Mouse (Mus musculus) left cerebral cortex, adult 11 months (tissue): Measurements from ENCODE around the gene Prrt3.

Experiments used
- DNase-seq: peaks from one replicate; pipeline ENCODE4 v3.0.0; 2022; ENCODE audit warnings: low spot score

Prrt3 gene

GRCm38 (mm10) chr6:113489410-113489809 lies 12.3 kb downstream of the Prrt3 start:
- no peak for DNase-seq

- no peak for DNase-seq
Measured at GRCm38 (mm10) chr6:113487125-113487576, 14.6 kb downstream of the Prrt3 start.

GRCm38 (mm10) chr6:113483729-113484128 lies 18.0 kb downstream of the Prrt3 start:
- no peak for DNase-seq

GRCm38 (mm10) chr6:113483100-113483615 lies 18.6 kb downstream of the Prrt3 start, which contains the start of gene Creld1:
TSS of gene Creld1 (plus strand) at chr6:113483297.
- DNase-seq, result peak; percentile 88

- no peak for DNase-seq
Measured at GRCm38 (mm10) chr6:113482477-113483099, 19.1 kb downstream of the Prrt3 start.

GRCm38 (mm10) chr6:113480555-113481373 lies 21.0 kb downstream of the Prrt3 start:
- DNase-seq, result no peak

- no peak for DNase-seq
Measured at GRCm38 (mm10) chr6:113478906-113479305, 22.8 kb downstream of the Prrt3 start.

- no peak for DNase-seq
Measured at GRCm38 (mm10) chr6:113477353-113477752, 24.4 kb downstream of the Prrt3 start.

GRCm38 (mm10) chr6:113473715-113474114 lies 28.0 kb downstream of the Prrt3 start:
- DNase-seq, result no peak

- no peak for DNase-seq
Measured at GRCm38 (mm10) chr6:113473246-113473645, 28.5 kb downstream of the Prrt3 start.

- DNase-seq, result no peak
Measured at GRCm38 (mm10) chr6:113472061-113472460, 29.7 kb downstream of the Prrt3 start.

GRCm38 (mm10) chr6:113471297-113471936 lies 30.3 kb downstream of the Prrt3 start, which contains the start of gene Il17rc:
TSS of gene Il17rc (plus strand) at chr6:113471427.
- DNase-seq, result no peak

GRCm38 (mm10) chr6:113469432-113469831 lies 32.3 kb downstream of the Prrt3 start:
- no peak for DNase-seq

GRCm38 (mm10) chr6:113469021-113469420 lies 32.7 kb downstream of the Prrt3 start:
- DNase-seq, result no peak

GRCm38 (mm10) chr6:113468512-113468911 lies 33.2 kb downstream of the Prrt3 start:
- no peak for DNase-seq

- no peak for DNase-seq
Measured at GRCm38 (mm10) chr6:113465602-113466001, 36.1 kb downstream of the Prrt3 start.

- no peak for DNase-seq
Measured at GRCm38 (mm10) chr6:113464040-113464439, 37.7 kb downstream of the Prrt3 start.

GRCm38 (mm10) chr6:113458635-113459034 lies 43.1 kb downstream of the Prrt3 start:
- no peak for DNase-seq

GRCm38 (mm10) chr6:113457952-113458534 lies 43.7 kb downstream of the Prrt3 start, which contains the start of gene Il17re:
TSS of gene Il17re (plus strand) at chr6:113458484.
- no peak for DNase-seq

- DNase-seq, result no peak
Measured at GRCm38 (mm10) chr6:113455007-113455406, 46.7 kb downstream of the Prrt3 start.

- no peak for DNase-seq
Measured at GRCm38 (mm10) chr6:113451839-113452238, 49.9 kb downstream of the Prrt3 start.

- no peak for DNase-seq
Measured at GRCm38 (mm10) chr6:113447639-113448038, 54.1 kb downstream of the Prrt3 start.
